Mouse (Mus musculus) mature B cell (primary cell): ENCODE results near the gene Zfp217.

Experiments
- in situ Hi-C: fragments of 300-500 bp; cut with MboI; formaldehyde crosslinking; loops from 2 replicates; pipeline ENCODE4 v1.14.3; 2019

Gene Zfp217

DNA sequence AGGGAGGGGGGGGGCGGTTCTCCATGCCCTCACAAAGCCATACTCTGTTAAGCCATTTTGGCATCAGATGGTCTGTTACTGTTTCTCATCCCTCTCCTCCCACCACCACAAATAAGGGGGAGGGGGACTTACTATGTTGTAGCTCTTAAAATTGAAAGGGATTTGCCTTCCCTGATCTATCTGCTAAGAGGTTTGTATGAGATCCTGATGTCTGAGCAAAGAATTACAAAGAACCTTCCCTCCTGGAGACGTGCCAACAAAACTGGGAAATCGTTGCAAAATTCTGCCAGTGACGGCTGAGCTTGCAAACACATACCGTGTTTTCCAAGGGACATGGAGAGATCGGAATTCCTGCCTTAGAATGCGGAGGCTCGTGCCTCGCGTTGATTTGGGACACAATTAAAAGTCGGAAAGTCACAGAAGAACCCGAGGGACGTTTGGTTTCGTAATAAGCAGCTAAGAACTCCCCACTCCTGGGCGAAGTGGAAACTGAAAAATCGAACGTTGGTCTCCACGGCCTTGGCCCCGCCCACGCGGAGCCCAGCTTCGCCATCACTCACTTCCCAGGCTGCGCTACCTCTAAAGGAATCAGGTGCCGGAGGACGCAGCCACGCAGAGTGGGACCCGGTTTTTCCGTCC is 14.7 kb downstream of the Zfp217 start:
- in situ Hi-C loops = no loop called here

DNA sequence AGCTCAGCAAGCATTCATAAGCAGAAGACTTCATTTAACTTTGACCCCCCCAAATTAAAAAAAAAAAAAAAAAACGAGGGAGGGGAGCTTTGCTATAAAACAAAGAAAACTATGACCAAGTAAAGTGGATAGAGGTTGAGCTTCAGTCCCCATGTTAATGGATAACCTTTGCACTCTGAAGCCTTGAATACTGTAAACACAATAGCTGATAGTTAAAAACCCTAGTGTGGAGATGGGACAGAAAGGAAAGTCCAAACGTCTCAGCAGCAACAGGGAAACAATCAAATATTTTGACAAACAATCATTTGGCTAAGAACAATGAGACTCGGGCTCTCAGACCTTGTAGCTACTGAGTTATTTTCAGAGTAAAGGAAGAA is 15.2 kb downstream of the Zfp217 start:
- in situ Hi-C loops = no loop called here

DNA sequence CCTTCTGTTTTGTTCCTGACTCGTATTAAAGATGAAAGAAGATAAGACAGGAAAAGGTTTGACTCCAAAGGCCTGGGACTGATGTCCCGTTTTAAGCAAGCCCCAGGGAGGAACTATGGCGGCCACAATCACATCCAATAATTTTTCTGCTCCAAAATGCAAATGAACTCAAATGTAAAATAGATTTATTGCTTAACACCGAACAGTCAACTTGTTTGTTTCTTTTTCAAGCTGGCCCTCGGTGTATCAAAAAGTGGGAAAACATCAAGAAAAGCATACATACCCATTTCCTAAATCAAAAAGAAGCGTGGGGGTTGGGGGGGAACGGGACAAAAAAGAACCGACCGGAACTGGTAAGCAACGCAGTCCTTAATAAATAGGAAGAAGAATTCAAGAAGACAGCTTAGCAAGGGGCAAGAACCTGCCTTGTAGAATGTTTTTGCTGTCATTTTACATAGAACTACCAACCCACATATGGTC is 15.9 kb downstream of the Zfp217 start:
- in situ Hi-C loops = no loop called here

DNA sequence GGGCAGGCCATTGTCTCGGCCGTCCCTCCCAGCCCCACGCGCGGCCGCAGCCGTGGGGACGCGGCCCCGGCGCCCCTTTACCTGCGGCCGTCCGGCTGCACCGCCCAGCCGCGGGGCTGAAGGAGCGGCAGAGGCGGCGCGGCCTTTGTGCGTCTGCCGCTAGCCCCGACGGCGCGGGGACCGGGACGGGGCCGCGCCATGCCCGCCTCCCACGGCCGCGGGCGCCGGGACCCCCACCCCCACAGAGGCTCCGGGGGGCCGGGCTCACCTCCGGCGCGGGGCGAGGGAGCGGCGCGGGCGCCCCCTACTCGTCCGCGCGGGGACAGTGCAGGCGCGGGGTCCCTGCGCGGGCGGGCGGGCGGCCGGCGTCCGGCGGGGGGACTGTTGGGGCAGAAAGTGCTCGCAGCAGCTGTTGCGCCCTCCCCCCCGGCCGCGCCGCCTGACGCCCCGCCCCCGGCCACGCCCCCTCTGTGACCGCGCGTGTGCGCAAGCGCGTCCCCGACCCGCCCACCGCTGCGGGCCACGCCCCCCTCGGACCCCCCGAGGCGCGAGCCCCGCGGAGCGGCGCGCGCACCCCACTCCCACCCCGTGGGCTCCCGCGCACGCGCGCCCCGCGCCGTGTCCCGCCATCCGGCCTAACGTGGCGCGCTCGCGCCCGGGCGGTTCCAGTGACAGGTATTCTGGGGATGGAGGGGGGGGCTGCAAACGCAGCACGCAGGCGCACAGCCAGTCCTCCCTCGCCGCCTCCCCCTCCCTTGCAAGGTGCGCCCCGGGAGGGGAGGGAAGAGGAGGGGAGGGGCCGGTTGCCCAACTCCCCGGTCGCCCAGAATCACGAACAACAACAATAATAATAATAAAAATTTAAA is 16.9 kb downstream of the Zfp217 start:
- in situ Hi-C loops = no loop called here

GRCm38 (mm10) chr2:170129923-170130779 is 17.8 kb downstream of the Zfp217 start:
- in situ Hi-C loops = no loop called here

DNA sequence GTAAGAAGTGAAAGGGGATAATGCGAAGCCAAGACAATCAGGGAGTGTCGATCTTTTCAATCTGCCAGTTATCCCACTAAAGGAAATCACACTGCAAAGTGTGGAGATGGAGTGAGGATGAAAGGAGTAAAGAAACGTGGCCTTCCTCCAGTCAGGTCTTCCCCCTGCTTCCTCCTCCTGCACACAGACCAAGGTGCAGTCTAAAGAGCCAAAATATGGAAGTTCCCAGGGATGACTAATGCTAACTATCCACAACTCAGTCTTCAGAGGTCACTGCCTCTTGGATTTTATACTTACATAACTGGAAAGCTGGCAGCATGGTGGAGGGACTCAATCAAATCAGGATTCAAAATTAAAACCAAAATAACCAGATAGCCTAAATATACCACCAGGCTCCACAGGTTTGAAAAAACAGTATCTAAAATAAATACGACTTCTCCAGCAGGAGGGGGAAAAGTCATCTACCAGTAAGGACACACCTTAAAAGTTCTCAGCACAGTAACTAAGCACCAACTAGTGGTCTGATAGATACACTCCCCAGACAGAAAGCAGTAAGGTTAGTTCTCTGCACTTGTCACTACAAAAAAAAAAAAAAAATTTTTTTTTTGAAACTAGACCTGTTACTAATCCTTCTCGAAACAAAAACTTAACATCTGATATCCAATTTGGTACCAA is 18.5 kb downstream of the Zfp217 start:
- in situ Hi-C loops = no loop called here

- in situ Hi-C loops = no loop called here
Measured at GRCm38 (mm10) chr2:170128461-170129247, 19.2 kb downstream of the Zfp217 start.

GRCm38 (mm10) chr2:170127523-170127922 is 20.4 kb downstream of the Zfp217 start:
- in situ Hi-C loops = no loop called here

DNA sequence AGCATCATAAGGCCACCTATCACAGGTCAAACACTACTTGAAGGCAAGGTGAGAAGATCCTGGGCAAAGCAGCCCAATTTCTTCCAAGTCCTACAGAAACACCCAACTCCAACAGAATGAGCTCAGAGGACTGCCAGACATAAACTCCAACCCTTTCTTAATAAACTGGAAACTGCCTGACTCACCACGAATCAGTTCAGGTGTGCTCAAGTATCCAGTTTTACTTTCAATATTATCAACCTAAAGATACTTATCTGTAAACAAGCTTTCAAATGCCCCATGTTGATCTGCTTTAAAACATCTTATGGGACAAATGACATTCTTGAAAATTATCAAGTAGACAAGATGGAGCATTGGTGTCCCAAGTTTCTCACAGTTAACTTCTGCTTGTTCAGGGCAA is 21.6 kb downstream of the Zfp217 start:
- in situ Hi-C loops = no loop called here

- in situ Hi-C loops = no loop called here
Measured at GRCm38 (mm10) chr2:170122197-170122596, 25.7 kb downstream of the Zfp217 start.

- in situ Hi-C loops = no loop called here
Measured at GRCm38 (mm10) chr2:170120139-170121027, 27.5 kb downstream of the Zfp217 start.

DNA sequence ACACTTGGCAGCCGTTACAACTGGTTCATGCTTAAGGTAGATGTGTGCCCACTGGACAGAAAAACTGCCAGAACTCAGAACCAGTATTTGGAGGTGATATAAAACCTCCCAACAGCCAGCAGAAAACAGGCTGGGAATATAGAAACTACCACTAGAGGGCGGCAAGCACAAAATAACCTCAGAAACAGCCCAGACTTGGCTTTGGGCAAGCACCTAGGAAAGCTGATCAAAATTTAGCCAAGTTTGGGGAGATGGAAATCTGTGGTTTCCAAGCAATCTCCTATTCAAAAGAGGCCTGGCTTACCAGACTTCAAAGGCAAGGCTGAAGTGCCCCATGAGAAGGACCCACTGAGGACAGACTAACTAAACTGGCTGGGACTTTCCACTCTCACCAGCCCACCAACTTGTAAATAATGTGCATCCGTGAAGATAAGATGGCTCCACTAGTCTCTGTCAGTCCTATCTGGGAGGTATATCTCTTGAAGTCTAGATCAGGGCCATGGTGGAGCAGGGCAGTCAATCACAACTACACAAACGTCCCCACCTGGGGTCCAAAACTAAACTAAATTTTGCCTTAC is 31.1 kb downstream of the Zfp217 start:
- in situ Hi-C loops = loop anchor here (10.0 kb wide), 1 partner anchor 218 kb away; no protein-coding TSS in a partner anchor

GRCm38 (mm10) chr2:170110306-170110705 is 37.6 kb downstream of the Zfp217 start:
- in situ Hi-C loops = loop anchor here (10.0 kb wide), 1 partner anchor 224 kb away; no protein-coding TSS in a partner anchor

DNA sequence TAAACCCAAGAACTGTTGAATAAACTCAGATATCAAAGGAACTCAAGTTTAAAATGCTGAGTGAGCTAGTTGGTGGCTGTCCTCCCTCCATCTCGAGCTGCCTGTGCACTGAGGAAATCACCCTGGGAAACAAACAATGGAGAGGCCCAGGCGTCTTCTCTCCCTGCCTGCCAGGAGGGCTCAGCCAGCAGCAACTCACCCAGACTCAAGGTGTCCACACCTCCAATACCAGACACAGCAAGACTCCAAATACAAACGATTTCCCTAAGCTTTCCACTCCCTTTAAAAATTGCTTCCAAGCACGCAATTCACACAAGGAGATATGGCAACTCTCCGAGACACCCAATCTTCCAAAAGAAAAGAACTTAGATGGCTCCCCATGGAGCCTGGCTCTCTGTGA is 38.4 kb downstream of the Zfp217 start:
- in situ Hi-C loops = no loop called here

- in situ Hi-C loops = no loop called here
Measured at GRCm38 (mm10) chr2:170107791-170108190, 40.1 kb downstream of the Zfp217 start.

DNA sequence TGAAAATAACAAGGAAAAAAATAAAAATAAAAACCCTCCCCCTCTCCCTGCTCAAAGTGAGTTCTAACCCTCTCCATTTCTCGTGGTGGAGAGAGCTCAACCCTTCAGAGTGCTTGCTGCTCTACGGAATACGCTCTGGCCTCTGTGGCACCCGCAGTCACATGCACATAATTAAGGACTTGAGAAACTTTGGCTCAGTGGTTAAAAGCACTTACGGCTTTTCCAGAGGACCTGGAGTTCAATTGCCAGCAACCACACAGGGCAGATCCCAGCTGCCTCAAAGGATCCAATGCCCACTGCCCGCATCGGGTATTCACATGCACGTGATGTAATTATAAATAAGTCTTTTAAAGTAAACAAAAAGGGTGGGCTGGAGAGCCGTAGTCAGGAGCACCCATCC is 41.9 kb downstream of the Zfp217 start:
- in situ Hi-C loops = no loop called here

DNA sequence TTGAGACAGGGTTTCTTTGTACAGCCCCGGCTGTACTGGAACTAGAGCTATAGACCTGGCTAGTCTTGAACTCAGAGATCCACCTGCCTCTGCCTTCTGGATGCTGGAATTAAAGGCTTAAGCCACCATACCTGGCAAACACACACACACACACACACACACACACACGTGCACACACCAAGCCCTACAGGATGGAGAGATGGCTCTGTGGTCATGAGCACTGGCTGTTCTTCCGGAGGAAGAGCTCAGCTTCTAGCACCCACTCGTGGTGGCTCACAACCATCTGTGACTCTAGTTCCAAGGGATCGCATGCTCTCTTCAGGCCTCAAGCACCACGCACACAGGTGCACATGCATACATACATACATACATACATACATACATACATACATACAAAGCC is 43.5 kb downstream of the Zfp217 start:
- in situ Hi-C loops = no loop called here

- in situ Hi-C loops = no loop called here
Measured at GRCm38 (mm10) chr2:170103852-170104251, 44.1 kb downstream of the Zfp217 start.

- in situ Hi-C loops = no loop called here
Measured at GRCm38 (mm10) chr2:170103341-170103740, 44.6 kb downstream of the Zfp217 start.
